Mouse (Mus musculus): ENCODE measurements around the gene Spata13. TPM values are rescaled to one million over a fixed set of nuclear protein-coding genes. Genes with fewer than 3 reads are reported as not detected.

The Spata13 gene
- polyA plus RNA-seq, 1 experiment from 2014 or later: 2.9 TPM

DNA sequence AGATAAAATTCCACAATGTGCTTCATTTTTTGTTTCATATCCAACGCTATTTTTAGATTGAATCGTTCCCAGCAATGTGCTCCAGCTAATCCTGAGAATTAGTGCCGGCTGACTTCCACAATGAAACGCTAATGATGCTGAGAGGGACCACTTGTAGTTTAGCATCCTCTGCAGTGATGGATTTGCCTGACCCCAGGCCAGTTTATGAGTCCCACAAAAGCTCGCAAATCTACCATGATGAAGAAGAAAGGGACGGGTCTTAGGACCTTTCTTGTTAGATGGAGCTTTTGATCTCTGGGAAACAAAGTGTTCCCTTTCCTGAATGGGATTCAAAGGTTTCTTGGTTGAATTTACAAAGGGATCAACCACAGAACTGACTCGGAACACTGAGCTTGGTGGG, 21.1 kb upstream of the Spata13 start:
- TF ChIP-seq CTCF (IDR thresholded peaks at IDR 0.05): no peak
- H3K27me3 ChIP-seq: no peaks in the 10 kb centered on the region
- CTCF ChIA-PET: no interaction called here
- DNase-seq (ENCODE audit: low read depth, low spot score) (no peak), ATAC-seq (no peak)
- POLR2A ChIA-PET: no interaction called here
- in situ Hi-C loops (cut with MboI; ENCODE audit: low pct_unique_long_range_greater_than_20kb): no loop called here

- in situ Hi-C loops (cut with MboI; ENCODE audit: low pct_unique_long_range_greater_than_20kb): no loop called here
- ATAC-seq (peak; percentile 83), DNase-seq (ENCODE audit: low read depth, low spot score) (peak; percentile 51)
- H3K27me3 ChIP-seq: no peaks in the 10 kb centered on the region
- POLR2A ChIA-PET: no interaction called here
- TF ChIP-seq CTCF (IDR thresholded peaks at IDR 0.05): no peak
- CTCF ChIA-PET: interaction anchor here (1.4 kb wide), 1 partner anchor 11 kb away, joined by 3 read pairs; no protein-coding TSS in a partner anchor
Measured at GRCm38 (mm10) chr14:60621076-60621475, 12.7 kb upstream of the Spata13 start.

GRCm38 (mm10) chr14:60625486-60625885, 8.3 kb upstream of the Spata13 start:
- POLR2A ChIA-PET: no interaction called here
- DNase-seq (ENCODE audit: low read depth, low spot score) (no peak), ATAC-seq (no peak)
- H3K27me3 ChIP-seq: peaks cover 1% of the 10 kb centered on the region
- in situ Hi-C loops (cut with MboI; ENCODE audit: low pct_unique_long_range_greater_than_20kb): no loop called here
- CTCF ChIA-PET: interaction anchor here (1.3 kb wide), 1 partner anchor 14 kb away, joined by 4 read pairs; no protein-coding TSS in a partner anchor
- no peak for TF ChIP-seq CTCF (IDR thresholded peaks at IDR 0.05)

GRCm38 (mm10) chr14:60629887-60630460, 3.8 kb upstream of the Spata13 start:
- ChIA-PET CTCF (no interaction called here), POLR2A (no interaction called here)
- in situ Hi-C loops (cut with MboI; ENCODE audit: low pct_unique_long_range_greater_than_20kb): no loop called here
- ATAC-seq (no peak), DNase-seq (ENCODE audit: low read depth, low spot score) (no peak)
- TF ChIP-seq CTCF (IDR thresholded peaks at IDR 0.05): no peak
- H3K27me3 ChIP-seq: peaks cover 30% of the 10 kb centered on the region

GRCm38 (mm10) chr14:60630981-60631380, 2.8 kb upstream of the Spata13 start:
- in situ Hi-C loops (cut with MboI; ENCODE audit: low pct_unique_long_range_greater_than_20kb): no loop called here
- DNase-seq (ENCODE audit: low read depth, low spot score): no peak
- ChIA-PET CTCF (no interaction called here), POLR2A (no interaction called here)
- peaks cover 34% of the 10 kb centered on the region for H3K27me3 ChIP-seq
- TF ChIP-seq CTCF (IDR thresholded peaks at IDR 0.05): no peak
- ATAC-seq: no peak

DNA sequence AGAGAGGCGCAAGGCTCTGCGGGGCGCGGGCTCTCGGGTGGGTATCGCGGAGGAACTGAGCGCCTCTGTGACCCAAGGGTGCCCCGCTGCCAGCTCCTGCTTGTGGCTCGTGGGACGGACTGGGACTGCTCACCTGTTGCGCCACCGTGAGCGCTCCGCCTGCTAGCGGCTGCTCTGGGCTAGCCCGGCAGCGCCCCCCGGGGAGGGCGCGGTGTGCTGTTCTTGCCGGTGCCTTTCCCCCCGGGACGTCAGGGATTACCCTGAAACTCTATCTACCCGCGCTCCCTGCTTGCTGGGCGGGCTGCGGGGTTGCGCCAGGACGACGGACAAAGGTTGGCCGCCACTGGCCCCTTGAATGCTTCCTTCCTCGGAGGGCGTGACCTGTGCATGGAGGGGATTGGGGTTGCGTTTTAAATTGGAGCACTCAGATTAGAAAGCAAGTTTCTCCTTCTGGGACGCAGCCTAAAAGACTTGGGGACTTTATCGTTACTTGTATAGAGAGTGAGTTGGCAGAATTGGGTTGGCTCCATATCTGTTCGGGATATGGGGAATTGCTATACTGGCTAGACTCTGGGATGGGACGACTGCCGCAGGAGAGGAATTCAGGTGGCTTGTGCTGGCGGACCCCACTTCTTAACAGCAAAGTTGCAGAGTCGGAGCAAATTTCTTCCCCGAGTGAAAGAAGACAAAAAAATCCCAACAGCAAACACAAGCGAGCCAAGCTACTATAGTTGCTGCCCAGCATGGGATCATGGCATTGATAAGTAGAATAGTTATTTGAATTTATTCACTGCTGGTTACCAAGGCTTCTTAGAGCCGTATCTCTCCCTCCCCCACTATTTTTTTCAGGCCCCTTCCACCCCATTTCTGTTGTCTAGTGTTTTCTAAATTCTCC, 1.3 kb downstream of the Spata13 start:
- DNase-seq (ENCODE audit: low read depth, low spot score): no peak
- peaks cover 39% of the 10 kb centered on the region for H3K27me3 ChIP-seq
- peak; percentile 53 for ATAC-seq
- in situ Hi-C loops (cut with MboI; ENCODE audit: low pct_unique_long_range_greater_than_20kb): no loop called here
- TF ChIP-seq CTCF (IDR thresholded peaks at IDR 0.05): no peak
- POLR2A ChIA-PET: no interaction called here
- CTCF ChIA-PET: no interaction called here

DNA sequence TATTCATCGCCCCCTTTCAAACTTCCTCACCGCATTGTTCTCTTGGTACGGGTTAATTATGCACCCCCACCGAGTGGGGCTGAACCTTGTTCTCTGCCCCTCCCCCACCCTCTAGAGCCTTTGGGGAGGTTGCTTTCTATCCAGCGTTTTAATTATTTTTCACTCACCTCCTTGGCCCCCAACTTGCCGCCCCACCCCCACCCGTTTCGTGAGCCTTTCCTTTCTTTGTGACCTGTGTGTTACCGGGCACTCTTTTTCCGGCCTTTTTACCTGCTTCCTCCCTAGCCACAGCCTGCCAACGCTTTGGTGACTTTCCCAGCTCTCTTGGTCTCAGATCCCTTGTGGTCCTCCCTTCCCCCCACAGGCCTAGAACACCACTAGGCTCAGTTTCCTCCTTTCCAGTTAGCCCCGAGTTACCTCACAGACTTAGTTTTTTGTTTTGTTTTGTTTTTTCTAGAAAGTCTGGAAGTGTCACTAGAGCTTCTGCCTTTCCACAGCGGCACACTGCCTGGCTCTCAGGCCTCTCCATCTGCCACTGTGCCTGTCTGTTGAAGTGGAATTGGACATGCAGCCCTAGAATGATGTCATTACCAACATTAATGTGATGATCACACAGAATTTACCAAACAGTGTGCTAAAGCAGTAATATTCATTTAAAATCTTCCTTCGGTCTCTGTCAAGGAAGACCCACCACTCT, 2.3 kb downstream of the Spata13 start:
- ChIA-PET CTCF (no interaction called here), POLR2A (no interaction called here)
- DNase-seq (ENCODE audit: low read depth, low spot score): no peak
- TF ChIP-seq CTCF (IDR thresholded peaks at IDR 0.05): no peak
- in situ Hi-C loops (cut with MboI; ENCODE audit: low pct_unique_long_range_greater_than_20kb): no loop called here
- H3K27me3 ChIP-seq: peaks cover 32% of the 10 kb centered on the region
- no peak for ATAC-seq

GRCm38 (mm10) chr14:60636608-60636980, 2.8 kb downstream of the Spata13 start:
- CTCF ChIA-PET: no interaction called here

GRCm38 (mm10) chr14:60636996-60637395, 3.2 kb downstream of the Spata13 start:
- peaks cover 32% of the 10 kb centered on the region for H3K27me3 ChIP-seq
- in situ Hi-C loops (cut with MboI; ENCODE audit: low pct_unique_long_range_greater_than_20kb): no loop called here
- CTCF ChIA-PET: no interaction called here
- POLR2A ChIA-PET: no interaction called here
- no peak for TF ChIP-seq CTCF (IDR thresholded peaks at IDR 0.05)
- DNase-seq (ENCODE audit: low read depth, low spot score): no peak
- no peak for ATAC-seq

More at GRCm38 (mm10) chr14:60636608-60636980, 2.8 kb downstream of the Spata13 start:
- TF ChIP-seq CTCF (IDR thresholded peaks at IDR 0.05): no peak
- in situ Hi-C loops (cut with MboI; ENCODE audit: low pct_unique_long_range_greater_than_20kb): no loop called here
- ATAC-seq: no peak
- H3K27me3 ChIP-seq: peaks cover 32% of the 10 kb centered on the region
- POLR2A ChIA-PET: no interaction called here
- DNase-seq (ENCODE audit: low read depth, low spot score): no peak

- peaks cover 25% of the 10 kb centered on the region for H3K27me3 ChIP-seq
- no peak for TF ChIP-seq CTCF (IDR thresholded peaks at IDR 0.05)
- no peak for ATAC-seq
- ChIA-PET POLR2A (no interaction called here), CTCF (no interaction called here)
- in situ Hi-C loops (cut with MboI; ENCODE audit: low pct_unique_long_range_greater_than_20kb): no loop called here
- no peak for DNase-seq (ENCODE audit: low read depth, low spot score)
Measured at GRCm38 (mm10) chr14:60638159-60638558, 4.4 kb downstream of the Spata13 start.

DNA sequence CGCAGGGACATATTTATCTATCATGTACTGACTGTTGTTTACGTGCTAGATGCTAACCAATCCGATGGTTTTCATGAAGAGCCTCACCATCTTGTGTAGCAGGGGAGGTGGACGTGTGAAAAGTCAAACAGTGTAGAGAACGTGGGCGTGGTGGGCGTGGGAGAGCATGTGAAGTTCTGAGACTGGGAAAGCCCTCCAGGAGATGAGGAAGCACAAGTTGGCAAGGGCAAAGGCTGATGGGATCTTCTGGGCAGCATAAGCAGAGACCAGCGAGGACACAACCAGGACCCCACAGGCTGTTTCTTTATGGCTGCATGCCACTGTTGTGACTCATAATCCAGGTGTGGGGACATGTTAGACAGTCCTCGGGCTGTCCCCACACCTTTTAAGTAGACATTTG, 5.4 kb downstream of the Spata13 start:
- no peak for DNase-seq (ENCODE audit: low read depth, low spot score)
- ChIA-PET CTCF (no interaction called here), POLR2A (no interaction called here)
- H3K27me3 ChIP-seq: peaks cover 16% of the 10 kb centered on the region
- in situ Hi-C loops (cut with MboI; ENCODE audit: low pct_unique_long_range_greater_than_20kb): no loop called here
- TF ChIP-seq CTCF (IDR thresholded peaks at IDR 0.05): no peak
- ATAC-seq: no peak

Measured in Patski (cell line).